Mouse (Mus musculus): ENCODE results near the gene Tmem11.

- no peak for TF ChIP-seq POLR2A (IDR thresholded peaks at IDR 0.05; ENCODE audit: borderline replicate concordance, low read depth, low read length)
- no peak for TF ChIP-seq CTCF (IDR thresholded peaks at IDR 0.05; ENCODE audit: low read depth, low read length)
Measured at GRCm38 (mm10) chr11:60830433-60831052, 48.5 kb downstream of the Tmem11 start, which contains the start of gene Dhrs7b.
